Mouse (Mus musculus): ENCODE measurements around the gene Sema4c. TPM values are rescaled to one million over a fixed set of nuclear protein-coding genes. Genes with fewer than 3 reads are reported as not detected.

Sema4c gene
- total and polyA plus RNA-seq, 3 experiments, result 0.70 to 3.4 (median 1.5) TPM

DNA sequence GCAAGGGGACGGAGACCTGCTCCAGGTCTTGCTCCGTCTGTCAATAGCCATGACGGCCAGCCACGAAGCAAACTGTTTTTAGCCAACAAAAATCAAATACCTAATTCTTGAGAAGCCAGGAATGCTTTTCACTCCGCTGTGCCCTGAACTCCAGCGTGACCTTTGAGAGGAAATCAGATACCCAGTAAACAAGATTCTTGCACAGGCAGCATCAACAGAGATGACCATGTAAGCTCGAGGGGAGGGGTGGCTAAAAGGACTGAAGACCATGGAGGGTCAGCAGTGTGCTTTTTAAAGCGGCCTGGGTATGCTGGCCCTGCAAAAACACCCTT, 21.8 kb downstream of the Sema4c start:
- Histone ChIP-seq H3K4me1 (ENCODE audit: control insufficient read depth in 1 of 2, insufficient read depth in 2 of 2) (no peaks in the 10 kb centered on the region), H3K27ac (ENCODE audit: insufficient read depth, low read depth) (no peak overlapping the region), H3K79me2 (replicated peaks; ENCODE audit: control insufficient read depth, extremely low read depth, insufficient read depth, poor library complexity, severe bottlenecking) (no peaks in the 10 kb centered on the region), H3K9me3 (replicated peaks; ENCODE audit: low read length) (no peaks in the 10 kb centered on the region), H3K4me3 (replicated peaks in 1 of 3; ENCODE audit: low read depth in 2 of 3, low read length in 2 of 3, poor library complexity in 1 of 3) (no peak overlapping the region), H3K27me3 (replicated peaks) (no peaks in the 10 kb centered on the region), H3K9ac (ENCODE audit: insufficient read depth, low read depth) (no peak overlapping the region), H3K36me3 (replicated peaks in 1 of 2; ENCODE audit: control insufficient read depth in 1 of 2, insufficient read depth in 1 of 2, low read length in 1 of 2) (peaks cover 51 to 87% of the 10 kb centered on the region in 2 experiments), H3K4me2 (ENCODE audit: insufficient read depth, low read depth, poor library complexity, severe bottlenecking) (no peak overlapping the region)
- in situ Hi-C loops (cut with MboI; ENCODE audit: low pct_ligation_motif_present, low pct_unique_long_range_greater_than_20kb, low sequenced_read_pairs), result no loop called here
- dilution Hi-C loops (cut with MboI; ENCODE audit: extremely low pct_ligation_motif_present, extremely low pct_unique_long_range_greater_than_20kb, low sequenced_read_pairs), result no loop called here
- TF ChIP-seq ZC3H11A (IDR thresholded peaks at IDR 0.05; ENCODE audit: low read depth, low read length) (no peak), CHD1 (IDR thresholded peaks at IDR 0.05; ENCODE audit: low read depth, low read length) (no peak), GABPA (IDR thresholded peaks at IDR 0.05; ENCODE audit: insufficient replicate concordance, low read depth, low read length) (no peak), ZKSCAN1 (IDR thresholded peaks at IDR 0.05; ENCODE audit: borderline replicate concordance, low read depth, low read length) (no peak), SMC3 (IDR thresholded peaks at IDR 0.05; ENCODE audit: low read depth, low read length) (no peak), MXI1 (IDR thresholded peaks at IDR 0.05; ENCODE audit: low read depth, low read length) (no peak), RAD21 (IDR thresholded peaks at IDR 0.05; ENCODE audit: low read depth, low read length) (no peak), ZMIZ1 (IDR thresholded peaks at IDR 0.05; ENCODE audit: low read depth, low read length) (no peak), EP300 (IDR thresholded peaks at IDR 0.05; ENCODE audit: low read length) (no peak), CHD2 (IDR thresholded peaks at IDR 0.05; ENCODE audit: low read length) (no peak), ELF1 (IDR thresholded peaks at IDR 0.05; ENCODE audit: low read depth, low read length) (no peak), UBTF (IDR thresholded peaks at IDR 0.05; ENCODE audit: low read depth, low read length) (no peak), JUND (conservative IDR thresholded peaks at IDR 0.05; ENCODE audit: low read depth, low read length) (no peak)
- DNase-seq (ENCODE audit: extremely low read depth), result no peak

- H3K79me2 ChIP-seq (replicated peaks; ENCODE audit: control insufficient read depth, extremely low read depth, insufficient read depth, poor library complexity, severe bottlenecking), result no peaks in the 10 kb centered on the region
- TF ChIP-seq CHD1 (IDR thresholded peaks at IDR 0.05; ENCODE audit: low read depth, low read length), result no peak
- TF ChIP-seq ELF1 (IDR thresholded peaks at IDR 0.05; ENCODE audit: low read depth, low read length), result no peak
- TF ChIP-seq POLR2AphosphoS2 (IDR thresholded peaks at IDR 0.05; ENCODE audit: low read depth, low read length), result no peak
- TF ChIP-seq E2F4 (IDR thresholded peaks at IDR 0.05; ENCODE audit: insufficient replicate concordance, low read depth, low read length), result no peak
- no peak for TF ChIP-seq CHD2 (IDR thresholded peaks at IDR 0.05; ENCODE audit: low read length)
- TF ChIP-seq RCOR1 (conservative IDR thresholded peaks at IDR 0.05; ENCODE audit: low read depth, low read length), result no peak
- TF ChIP-seq KAT2A (IDR thresholded peaks at IDR 0.05; ENCODE audit: insufficient replicate concordance, low read length), result no peak
- no peak for TF ChIP-seq POLR2A (IDR thresholded peaks at IDR 0.05; ENCODE audit: low read depth, low read length)
- no peak for TF ChIP-seq MAZ (IDR thresholded peaks at IDR 0.05; ENCODE audit: low read depth, low read length)
- no peak for TF ChIP-seq TBP (conservative IDR thresholded peaks at IDR 0.05; ENCODE audit: low read depth, low read length)
- TF ChIP-seq NRF1 (IDR thresholded peaks at IDR 0.05; ENCODE audit: low read depth, low read length), result no peak
- no peak for TF ChIP-seq JUN (IDR thresholded peaks at IDR 0.05; ENCODE audit: insufficient read depth, low read depth, low read length)
- TF ChIP-seq IRF4 (IDR thresholded peaks at IDR 0.05; ENCODE audit: low read depth, low read length), result no peak
- TF ChIP-seq SIN3A (IDR thresholded peaks at IDR 0.05; ENCODE audit: low read length), result no peak
- no peak for TF ChIP-seq ZMIZ1 (IDR thresholded peaks at IDR 0.05; ENCODE audit: low read depth, low read length)
- no peak for TF ChIP-seq MYC (IDR thresholded peaks at IDR 0.05; ENCODE audit: low read depth, low read length)
- no peak for TF ChIP-seq GABPA (IDR thresholded peaks at IDR 0.05; ENCODE audit: insufficient replicate concordance, low read depth, low read length)
- no peak overlapping the region for H3K9ac ChIP-seq (ENCODE audit: insufficient read depth, low read depth)
- H3K27ac ChIP-seq (ENCODE audit: insufficient read depth, low read depth), result no peak overlapping the region
- H3K4me3 ChIP-seq (replicated peaks in 1 of 3; ENCODE audit: low read depth in 2 of 3, low read length in 2 of 3, poor library complexity in 1 of 3), result no peak overlapping the region
- H3K36me3 ChIP-seq (replicated peaks in 1 of 2; ENCODE audit: control insufficient read depth in 1 of 2, insufficient read depth in 1 of 2, low read length in 1 of 2), result peaks cover 53 to 89% of the 10 kb centered on the region in 2 experiments
- DNase-seq (ENCODE audit: extremely low read depth), result no peak
- no peak overlapping the region for H3K4me2 ChIP-seq (ENCODE audit: insufficient read depth, low read depth, poor library complexity, severe bottlenecking)
- no peaks in the 10 kb centered on the region for H3K4me1 ChIP-seq (ENCODE audit: control insufficient read depth in 1 of 2, insufficient read depth in 2 of 2)
- no peaks in the 10 kb centered on the region for H3K27me3 ChIP-seq (replicated peaks)
- in situ Hi-C loops (cut with MboI; ENCODE audit: low pct_ligation_motif_present, low pct_unique_long_range_greater_than_20kb, low sequenced_read_pairs) (no loop called here), dilution Hi-C loops (cut with MboI; ENCODE audit: extremely low pct_ligation_motif_present, extremely low pct_unique_long_range_greater_than_20kb, low sequenced_read_pairs) (no loop called here)
- H3K9me3 ChIP-seq (replicated peaks; ENCODE audit: low read length), result no peaks in the 10 kb centered on the region
Observed at GRCm38 (mm10) chr1:36535477-36536396, 22.4 kb downstream of the Sema4c start.

Data from CH12.LX (cell line).